Mouse (Mus musculus): Measurements from ENCODE around the gene Lrsam1. TPM values are rescaled to one million over a fixed set of nuclear protein-coding genes. Genes with fewer than 3 reads are reported as not detected.
"Not testable (repeated sequence)": the region's sequence is repeated elsewhere in the genome, so short reads cannot be mapped to it uniquely, and the experiment has no call there.

The Lrsam1 gene
- 10 to 100 TPM; 47.6 to 47.7 TPM for total RNA-seq (2021)

DNA sequence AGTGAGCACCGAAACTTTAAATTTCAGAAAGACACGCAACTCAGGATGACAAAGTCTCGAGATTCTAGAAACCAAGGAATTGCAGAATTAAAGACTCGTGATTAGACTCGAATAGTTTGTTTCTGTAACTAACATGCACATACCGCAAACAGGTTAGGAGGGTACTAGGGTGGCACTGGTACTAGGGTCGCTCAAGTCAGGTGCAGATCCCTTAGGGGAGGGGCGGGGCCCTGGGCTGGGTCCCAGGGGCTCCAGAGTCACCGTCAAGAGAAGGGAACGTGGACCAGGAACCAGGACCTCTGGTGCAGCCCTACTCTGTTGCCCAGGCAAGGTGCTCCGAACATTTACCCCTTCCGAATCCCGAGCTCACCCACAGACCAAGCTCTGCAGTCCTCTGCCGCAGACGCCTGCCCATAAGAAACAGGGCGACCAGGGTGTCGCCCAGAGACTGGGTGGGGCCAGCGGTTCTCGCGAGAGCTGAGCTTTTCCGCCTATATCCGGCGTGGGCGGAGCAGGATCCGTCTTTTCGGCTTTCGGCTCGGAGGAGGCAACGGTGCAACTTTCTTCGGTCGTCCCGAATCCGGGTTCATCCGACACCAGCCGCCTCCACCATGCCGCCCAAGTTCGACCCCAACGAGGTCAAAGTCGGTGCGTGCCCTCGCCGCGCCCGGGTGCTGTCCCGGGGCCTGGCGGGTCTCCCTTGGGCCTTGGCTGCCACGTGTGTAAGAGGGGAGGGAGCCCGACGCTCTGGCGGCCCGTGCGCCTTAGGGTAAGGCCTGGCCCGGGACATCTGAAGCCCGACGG lies at the start of gene Lrsam1, which contains the start of gene Rpl12:
TSS of gene Lrsam1 (minus strand) at position 423 of the 804 bp plus-strand sequence.
TSS of gene Rpl12 (plus strand) at position 368 of the 804 bp plus-strand sequence.
- peak; percentile 95 for DNase-seq
- intact Hi-C loops (cut with DNase I), result no loop called here

DNA sequence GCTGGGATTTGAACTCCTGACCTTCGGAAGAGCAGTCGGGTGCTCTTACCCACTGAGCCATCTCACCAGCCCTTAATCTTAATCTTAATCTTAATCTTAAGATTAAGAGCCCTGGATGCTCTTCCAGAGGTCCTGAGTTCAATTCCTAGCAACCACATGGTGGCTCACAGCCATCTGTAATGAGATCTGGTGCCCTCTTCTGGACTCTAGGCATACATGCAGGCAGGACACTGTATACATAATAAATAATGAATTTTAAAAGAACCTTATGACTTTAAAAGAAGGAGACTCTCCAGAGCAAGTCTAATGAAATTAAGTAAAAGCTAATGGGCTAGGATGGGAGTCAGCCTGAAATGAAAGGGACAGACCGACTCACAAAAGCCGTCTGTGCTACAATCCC lies 47.6 kb upstream of the Lrsam1 start:
- DNase-seq; intact Hi-C loops (cut with DNase I): not testable (repeated sequence)

GRCm38 (mm10) chr2:33005041-33005440 lies 43.6 kb upstream of the Lrsam1 start:
- peak; percentile 23 for DNase-seq
- intact Hi-C loops (cut with DNase I), result no loop called here

DNA sequence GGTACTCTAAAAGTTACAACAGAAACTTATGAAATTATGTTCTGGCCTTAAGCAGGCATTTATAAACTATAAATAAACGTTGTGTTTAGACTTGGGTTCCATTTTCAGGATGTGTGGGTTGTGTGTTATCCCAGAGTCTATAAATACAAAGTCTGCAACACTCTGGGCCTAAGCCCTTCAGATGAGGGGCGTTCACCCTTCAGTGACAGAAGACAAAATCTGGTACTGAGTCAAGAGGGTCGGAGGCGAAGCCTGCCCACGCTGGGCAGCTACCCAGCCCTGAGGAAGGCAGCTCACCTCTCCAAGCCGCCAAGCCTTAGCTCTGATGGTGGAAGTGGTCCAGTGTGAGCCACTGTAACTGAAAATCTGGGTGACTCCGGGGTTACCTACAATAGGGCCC lies 40.7 kb upstream of the Lrsam1 start:
- DNase-seq, result no peak
- intact Hi-C loops (cut with DNase I), result no loop called here

DNA sequence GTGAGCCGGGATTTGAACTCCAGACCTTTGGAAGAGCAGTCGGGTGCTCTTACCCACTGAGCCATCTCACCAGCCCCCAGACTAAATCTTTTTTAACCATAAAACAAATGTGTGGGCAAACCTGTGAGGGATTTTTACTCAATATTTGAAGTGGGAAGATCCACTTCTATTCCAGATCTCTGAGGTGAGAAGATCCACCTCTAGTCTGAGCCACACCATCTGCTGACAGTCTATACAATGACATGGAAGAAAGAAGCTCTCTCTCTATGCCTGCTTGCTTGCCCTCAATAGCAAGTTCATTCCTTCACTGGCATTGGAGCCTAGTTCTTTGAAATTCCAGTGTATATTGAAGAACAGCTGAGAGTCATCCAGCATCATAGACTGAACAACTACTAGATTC lies 38.3 kb upstream of the Lrsam1 start:
- no peak for DNase-seq
- intact Hi-C loops (cut with DNase I), result no loop called here

GRCm38 (mm10) chr2:32997792-32998191 lies 36.4 kb upstream of the Lrsam1 start:
- no peak for DNase-seq
- intact Hi-C loops (cut with DNase I), result no loop called here

DNA sequence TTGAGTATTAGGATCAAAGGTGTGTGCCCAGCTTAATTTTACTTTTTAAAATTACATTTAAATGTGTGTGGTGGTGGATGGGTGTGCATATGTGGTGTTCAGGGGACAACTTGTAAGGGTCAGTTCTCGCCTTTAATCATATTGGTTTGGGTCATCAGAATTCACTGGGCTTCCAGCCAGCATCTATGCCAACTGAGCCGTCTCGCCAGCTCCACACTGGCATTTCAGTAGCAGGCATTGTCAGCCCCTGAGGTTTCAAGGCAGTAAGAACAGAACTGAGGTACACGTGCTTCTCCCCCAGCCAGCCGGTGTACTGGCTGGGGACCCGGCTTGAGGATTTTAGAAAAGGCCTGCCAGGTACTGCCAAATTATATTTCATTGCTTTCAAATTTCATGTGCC lies 35.7 kb upstream of the Lrsam1 start:
- intact Hi-C loops (cut with DNase I), result no loop called here
- peak; percentile 38 for DNase-seq

GRCm38 (mm10) chr2:32992130-32992529 lies 30.7 kb upstream of the Lrsam1 start:
- intact Hi-C loops (cut with DNase I), result no loop called here

DNA sequence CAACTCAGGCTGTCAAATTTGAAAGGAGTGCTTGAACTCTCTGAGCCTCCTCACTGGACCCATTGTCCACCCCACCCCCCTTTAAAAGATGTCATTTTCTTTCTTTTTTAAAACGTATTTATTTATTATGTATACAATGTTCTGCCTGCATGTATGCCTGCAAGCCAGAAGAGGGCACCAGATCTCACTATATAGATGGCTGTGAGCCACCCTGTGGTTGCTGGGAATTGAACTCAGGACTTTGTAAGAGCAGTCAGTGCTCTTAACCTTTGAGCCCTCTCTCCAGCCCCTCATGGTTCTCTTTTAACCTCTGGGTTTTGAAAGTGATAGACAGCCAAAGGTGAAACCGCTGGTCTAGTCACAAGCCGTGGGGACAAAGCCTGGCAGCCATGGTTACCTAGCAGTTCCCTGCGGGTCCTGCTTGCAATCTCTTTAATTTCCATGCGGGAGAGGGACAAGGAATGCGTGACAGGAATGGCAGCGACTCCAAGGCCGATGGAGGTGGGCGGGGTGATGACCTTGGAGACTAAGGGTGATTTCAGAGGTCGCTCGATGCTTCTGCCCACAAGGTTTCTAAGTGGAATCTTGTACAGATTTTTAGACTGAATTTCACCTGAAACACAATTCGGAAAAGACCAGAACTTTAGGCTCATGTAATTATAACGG lies 28.9 kb upstream of the Lrsam1 start:
- no peak for DNase-seq
- intact Hi-C loops (cut with DNase I), result no loop called here

More at GRCm38 (mm10) chr2:32992130-32992529, 30.7 kb upstream of the Lrsam1 start:
- no peak for DNase-seq

DNA sequence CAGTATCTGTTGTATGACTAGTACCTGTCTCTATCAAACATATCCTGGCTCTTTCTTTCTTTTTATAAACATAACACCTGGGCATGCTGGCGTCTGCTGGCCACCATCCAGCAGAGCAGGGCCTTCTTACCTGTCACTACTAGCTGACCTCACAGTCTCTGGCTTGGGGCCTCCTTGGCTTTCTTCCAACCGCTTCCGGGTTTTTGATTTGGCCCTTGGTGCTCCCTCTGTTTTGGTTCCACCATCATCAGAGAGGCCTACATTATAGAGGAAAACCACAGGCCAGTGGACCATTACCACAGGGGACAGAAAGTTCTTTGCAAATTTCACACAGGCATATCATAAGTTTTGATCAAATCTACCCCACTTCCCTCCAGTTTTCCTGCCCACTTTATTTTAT lies 28.0 kb upstream of the Lrsam1 start:
- intact Hi-C loops (cut with DNase I), result loop anchor here (10.0 kb wide), 1 partner anchor 145 kb away; the partner anchor contains the start of gene Garnl3
- no peak for DNase-seq

- intact Hi-C loops (cut with DNase I), result loop anchor here (10.0 kb wide), 1 partner anchor 149 kb away; the partner anchor contains the start of gene Garnl3
- DNase-seq, result no peak
These were observed 24.4 kb upstream of the Lrsam1 start for GRCm38 (mm10) chr2:32985844-32986243.

DNA sequence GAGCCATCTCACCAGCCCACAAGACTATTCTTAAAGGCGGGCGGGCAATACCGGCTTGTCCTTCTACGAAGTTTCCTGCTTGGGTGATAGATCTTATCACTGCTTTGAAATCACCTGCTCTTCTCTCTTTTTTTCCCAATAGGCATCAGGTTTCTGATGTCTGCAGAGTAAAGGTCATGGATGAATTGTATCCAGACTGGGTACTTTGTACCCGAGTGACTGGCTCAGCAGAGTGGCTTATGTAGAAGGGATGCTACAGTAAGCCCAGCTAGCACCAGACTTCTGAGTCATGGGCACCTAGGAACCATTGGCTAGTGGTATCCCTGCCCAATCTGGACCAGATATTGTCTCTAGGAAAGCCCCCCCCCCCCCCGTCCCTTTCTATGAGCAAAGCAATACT lies 22.2 kb upstream of the Lrsam1 start:
- intact Hi-C loops (cut with DNase I), result loop anchor here (10.0 kb wide), 1 partner anchor 151 kb away; the partner anchor contains the start of gene Garnl3
- DNase-seq, result no peak

GRCm38 (mm10) chr2:32982700-32983099 lies 21.3 kb upstream of the Lrsam1 start:
- intact Hi-C loops (cut with DNase I), result loop anchor here (10.0 kb wide), 1 partner anchor 152 kb away; the partner anchor contains the start of gene Garnl3
- no peak for DNase-seq

- DNase-seq, result peak; percentile 93
- intact Hi-C loops (cut with DNase I), result loop anchor here (10.0 kb wide), 1 partner anchor 153 kb away; the partner anchor contains the start of gene Garnl3
These were observed 20.4 kb upstream of the Lrsam1 start, which contains the start of gene Slc2a8 for GRCm38 (mm10) chr2:32981725-32982271. Gene Slc2a8, minus strand, starts transcription at chr2:32982083.

DNA sequence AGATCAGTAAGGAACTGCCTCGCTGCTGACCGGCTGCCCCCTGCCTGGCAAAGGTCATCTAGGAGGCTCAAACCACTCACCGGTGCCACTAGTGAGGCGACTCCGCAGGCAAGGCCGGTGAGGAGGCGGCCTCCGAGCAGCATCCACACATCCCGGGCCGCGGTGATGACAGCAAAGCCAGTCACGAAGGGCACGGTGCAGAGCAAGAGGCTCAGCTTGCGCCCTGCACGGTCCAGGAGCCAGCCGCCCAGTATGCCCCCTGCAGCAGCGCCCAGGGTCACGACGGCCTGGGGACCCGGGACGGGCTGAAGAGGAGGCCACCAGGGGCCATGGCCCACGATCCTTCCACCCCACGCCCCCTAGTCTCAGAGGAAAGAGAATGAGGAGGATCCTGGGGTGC lies 19.9 kb upstream of the Lrsam1 start:
- intact Hi-C loops (cut with DNase I), result loop anchor here (10.0 kb wide), 1 partner anchor 154 kb away; the partner anchor contains the start of gene Garnl3
- no peak for DNase-seq

DNA sequence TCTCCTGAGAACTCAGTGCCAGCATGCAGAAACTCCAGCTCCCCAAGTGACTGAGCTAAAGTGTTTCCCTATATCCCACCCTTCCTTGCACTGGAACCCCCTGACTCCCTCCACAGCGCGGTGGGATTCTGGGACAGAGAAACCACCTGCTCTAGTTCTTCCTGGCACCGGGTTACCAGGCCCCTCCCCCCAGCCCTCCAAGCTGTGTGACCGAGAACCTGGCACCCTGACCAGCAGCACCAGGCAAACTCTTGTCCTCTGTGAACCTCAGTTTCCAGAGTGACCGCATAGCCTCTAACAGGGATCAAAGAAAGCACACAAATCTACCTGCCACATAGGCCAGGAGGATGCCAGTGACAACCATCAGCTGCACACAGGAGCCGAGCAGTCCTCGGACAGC lies 18.3 kb upstream of the Lrsam1 start:
- intact Hi-C loops (cut with DNase I), result loop anchor here (10.0 kb wide), 1 partner anchor 155 kb away; the partner anchor contains the start of gene Garnl3

GRCm38 (mm10) chr2:32978675-32979074 lies 17.3 kb upstream of the Lrsam1 start:
- intact Hi-C loops (cut with DNase I), result no loop called here
- no peak for DNase-seq

More for the DNA sequence above, 18.3 kb upstream of the Lrsam1 start:
- DNase-seq, result no peak

GRCm38 (mm10) chr2:32977114-32977513 lies 15.7 kb upstream of the Lrsam1 start:
- intact Hi-C loops (cut with DNase I), result no loop called here
- no peak for DNase-seq

- intact Hi-C loops (cut with DNase I), result no loop called here
- DNase-seq, result no peak
These were observed 12.8 kb upstream of the Lrsam1 start for GRCm38 (mm10) chr2:32974216-32974615.

DNA sequence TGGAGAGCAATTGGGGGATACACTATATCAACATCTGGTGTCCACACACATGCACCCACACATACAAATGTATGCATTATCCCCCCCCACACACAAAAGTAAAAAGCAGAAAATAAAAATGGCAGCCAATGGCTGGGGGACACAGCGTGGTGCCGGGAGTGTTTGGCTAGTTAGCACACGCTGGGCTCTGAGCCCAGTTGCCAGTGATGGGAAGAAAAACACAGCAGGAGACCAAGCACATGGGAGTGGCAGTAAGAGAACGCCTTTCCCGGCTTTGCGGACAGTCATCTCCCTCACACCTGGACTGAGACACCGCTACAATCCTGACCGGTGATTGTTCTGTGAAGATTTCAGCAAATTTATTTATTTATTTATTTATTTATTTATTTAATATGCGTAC lies 9.8 kb upstream of the Lrsam1 start:
- peak; percentile 71 for DNase-seq
- intact Hi-C loops (cut with DNase I), result no loop called here

DNA sequence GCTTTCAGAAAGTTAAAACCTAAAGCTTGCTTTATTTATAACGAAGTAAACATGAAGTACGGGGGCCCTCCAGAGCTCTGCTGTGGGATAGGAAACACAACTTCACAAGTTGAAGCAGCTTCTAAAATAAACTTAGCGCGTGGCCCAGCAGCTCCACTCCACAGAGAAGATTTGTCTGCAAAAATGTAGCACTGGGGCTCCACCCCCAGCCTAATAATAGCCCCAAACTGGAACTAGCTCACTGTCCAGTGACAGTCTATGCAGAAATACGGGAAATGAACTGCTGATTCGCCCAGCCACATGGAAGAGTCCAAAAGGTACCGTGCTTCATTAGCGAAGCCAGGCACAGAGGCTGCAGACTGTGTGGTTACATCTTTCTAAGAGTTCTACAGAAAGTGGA lies 7.9 kb upstream of the Lrsam1 start:
- intact Hi-C loops (cut with DNase I), result no loop called here
- no peak for DNase-seq
